Mouse (Mus musculus): ENCODE results near the gene Xrcc3.

- TF ChIP-seq CTCF (IDR thresholded peaks at IDR 0.05; ENCODE audit: borderline replicate concordance, extremely low read depth, insufficient read depth, insufficient read length) (no peak), POLR2A (IDR thresholded peaks at IDR 0.05; ENCODE audit: borderline replicate concordance, extremely low read depth, insufficient read depth, insufficient read length, poor library complexity, severe bottlenecking) (no peak)
Observed at GRCm38 (mm10) chr12:111774845-111775244, 38.8 kb downstream of the Xrcc3 start.

Measured in brain, embryonic 14.5 days (tissue).